Mouse (Mus musculus): ENCODE data around the gene Ulk4.

DNA sequence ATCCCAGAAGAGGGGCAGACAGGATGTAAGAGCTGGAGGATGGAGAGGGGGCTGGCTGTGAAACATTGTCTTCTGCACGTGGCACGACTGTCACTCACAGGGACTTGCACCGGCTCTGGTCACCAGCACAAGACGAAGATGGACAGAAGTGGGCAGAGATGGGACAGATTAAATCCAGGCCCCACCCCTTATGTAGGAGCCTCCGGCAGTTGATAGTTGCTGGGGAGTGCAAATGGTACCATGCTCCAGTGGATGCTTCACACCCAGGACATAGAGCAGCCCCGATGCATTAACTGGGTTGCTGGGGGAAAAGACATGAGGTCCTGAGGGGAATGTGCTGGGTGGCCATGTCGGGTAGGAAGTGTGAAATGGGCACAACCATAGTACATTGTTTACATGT, 18.2 kb upstream of the Ulk4 start:
- TF ChIP-seq GATA1 (IDR thresholded peaks at IDR 0.05; ENCODE audit: borderline replicate concordance, low read length) (no peak), FLI1 (IDR thresholded peaks at IDR 0.05; ENCODE audit: low read length) (no peak)

Data from megakaryocyte, embryonic 14.5 days (primary cell).